Mouse (Mus musculus): ENCODE results near the gene Ripply3. TPM values are rescaled to one million over a fixed set of nuclear protein-coding genes. Genes with fewer than 3 reads are reported as not detected.

Ripply3 gene
- polyA plus RNA-seq, 1 experiment from 2014 or later: 6.0 TPM

GRCm38 (mm10) chr16:94348779-94349178 is 20.6 kb downstream of the Ripply3 start:
- Histone ChIP-seq H3K4me1 (ENCODE audit: control insufficient read depth, insufficient read depth, low read length) (peaks cover 2% of the 10 kb centered on the region; the same call in 1 of the 2 replicates), H3K36me3 (ENCODE audit: control insufficient read depth, insufficient read depth, low read length) (no peaks in the 10 kb centered on the region), H3K9ac (ENCODE audit: low read length) (no peak overlapping the region), H3K4me2 (no peak overlapping the region), H3K4me3 (ENCODE audit: low read depth, low read length) (no peak overlapping the region), H3K9me3 (ENCODE audit: control insufficient read depth, low read length) (no peaks in the 10 kb centered on the region), H3K27ac (ENCODE audit: low read depth, low read length) (no peak overlapping the region), H3K27me3 (ENCODE audit: control insufficient read depth, insufficient read depth, low read length) (no peaks in the 10 kb centered on the region)
- ATAC-seq (ENCODE audit: low FRiP score) (no peak), DNase-seq (ENCODE audit: low spot score, missing footprints) (no peak)
- 94% methylated on average over 2 of the region's 2 CpGs for WGBS

DNA sequence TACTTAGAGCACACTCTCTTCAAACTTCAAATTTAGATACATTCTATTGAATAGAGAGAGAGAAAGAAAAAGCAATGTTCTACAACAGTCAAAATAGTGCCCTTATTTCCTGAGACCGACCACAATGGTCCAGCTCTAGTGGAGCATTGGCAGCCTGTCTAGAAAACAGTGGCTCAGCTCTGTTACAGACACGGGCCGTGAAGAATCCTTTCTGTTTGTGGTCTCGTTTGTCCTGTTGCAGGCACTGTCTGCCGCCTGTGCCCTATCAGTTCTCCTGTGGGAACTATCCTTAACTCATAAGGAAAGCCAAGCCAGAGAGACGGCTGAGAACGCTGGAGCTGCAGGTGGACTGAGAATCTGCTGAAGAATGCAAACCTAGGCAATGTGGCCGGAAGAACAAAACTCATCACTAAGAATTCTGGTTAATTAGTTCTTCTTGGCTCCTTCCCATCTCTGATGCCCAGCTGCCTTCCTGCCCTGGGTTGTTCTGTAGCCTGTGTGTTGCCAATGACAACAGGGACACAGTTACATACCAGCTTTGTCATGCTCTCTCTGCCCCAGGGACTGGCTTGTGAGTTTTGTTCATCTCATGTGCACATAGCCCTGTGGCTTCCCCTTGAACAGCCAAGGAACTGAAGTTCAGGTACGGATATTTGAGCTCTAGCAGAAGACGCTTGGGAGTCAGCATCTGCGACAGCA is 21.5 kb downstream of the Ripply3 start:
- no peak overlapping the region for H3K27ac ChIP-seq (ENCODE audit: low read depth, low read length)
- ATAC-seq (ENCODE audit: low FRiP score): no peak
- no peak for DNase-seq (ENCODE audit: low spot score, missing footprints)
- H3K9ac ChIP-seq (ENCODE audit: low read length): no peak overlapping the region
- H3K9me3 ChIP-seq (ENCODE audit: control insufficient read depth, low read length): no peaks in the 10 kb centered on the region
- WGBS: 80% methylated on average over 11 of the region's 11 CpGs
- H3K27me3 ChIP-seq (ENCODE audit: control insufficient read depth, insufficient read depth, low read length): no peaks in the 10 kb centered on the region
- H3K36me3 ChIP-seq (ENCODE audit: control insufficient read depth, insufficient read depth, low read length): no peaks in the 10 kb centered on the region
- peaks cover 2% of the 10 kb centered on the region; the same call in 1 of the 2 replicates for H3K4me1 ChIP-seq (ENCODE audit: control insufficient read depth, insufficient read depth, low read length)
- no peak overlapping the region for H3K4me3 ChIP-seq (ENCODE audit: low read depth, low read length)
- H3K4me2 ChIP-seq: no peak overlapping the region

- H3K4me3 ChIP-seq (ENCODE audit: low read depth, low read length): no peak overlapping the region
- no peak overlapping the region for H3K4me2 ChIP-seq
- ATAC-seq (ENCODE audit: low FRiP score): no peak
- DNase-seq (ENCODE audit: low spot score, missing footprints): no peak
- no peak overlapping the region for H3K27ac ChIP-seq (ENCODE audit: low read depth, low read length)
- H3K36me3 ChIP-seq (ENCODE audit: control insufficient read depth, insufficient read depth, low read length): no peaks in the 10 kb centered on the region
- WGBS: 77% methylated on average over 10 of the region's 10 CpGs
- no peak overlapping the region for H3K9ac ChIP-seq (ENCODE audit: low read length)
- peaks cover 2% of the 10 kb centered on the region; the same call in 1 of the 2 replicates for H3K4me1 ChIP-seq (ENCODE audit: control insufficient read depth, insufficient read depth, low read length)
- no peaks in the 10 kb centered on the region for H3K9me3 ChIP-seq (ENCODE audit: control insufficient read depth, low read length)
- H3K27me3 ChIP-seq (ENCODE audit: control insufficient read depth, insufficient read depth, low read length): no peaks in the 10 kb centered on the region
Measured at GRCm38 (mm10) chr16:94350287-94350677, 22.1 kb downstream of the Ripply3 start.

- H3K4me2 ChIP-seq: no peak overlapping the region
- no peak for DNase-seq (ENCODE audit: low spot score, missing footprints)
- no peak for ATAC-seq (ENCODE audit: low FRiP score)
Measured at GRCm38 (mm10) chr16:94354450-94354849, 26.2 kb downstream of the Ripply3 start.

DNA sequence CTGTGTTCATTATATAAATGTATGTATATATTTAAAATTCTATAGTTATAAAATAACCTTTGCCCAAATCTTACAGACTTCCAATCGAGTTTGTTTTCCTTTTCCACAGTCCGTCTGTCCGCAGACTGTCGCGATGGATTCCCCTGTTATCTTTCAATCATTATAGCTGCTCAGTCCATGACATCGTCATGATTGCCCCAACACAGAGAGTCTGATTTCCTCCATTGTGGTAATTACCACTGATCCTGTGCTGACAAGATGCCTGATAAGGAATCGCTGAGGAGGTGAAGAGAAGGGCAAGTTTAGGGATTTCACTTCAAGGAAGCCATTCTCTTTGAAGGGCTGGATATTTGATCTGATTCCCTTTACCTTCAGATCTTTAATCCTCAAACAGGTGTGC is 27.8 kb downstream of the Ripply3 start:
- Histone ChIP-seq H3K27me3 (ENCODE audit: control insufficient read depth, insufficient read depth, low read length) (no peaks in the 10 kb centered on the region), H3K9ac (ENCODE audit: low read length) (no peak overlapping the region), H3K27ac (ENCODE audit: low read depth, low read length) (no peak overlapping the region), H3K4me2 (no peak overlapping the region), H3K36me3 (ENCODE audit: control insufficient read depth, insufficient read depth, low read length) (no peaks in the 10 kb centered on the region), H3K9me3 (ENCODE audit: control insufficient read depth, low read length) (no peaks in the 10 kb centered on the region), H3K4me1 (ENCODE audit: control insufficient read depth, insufficient read depth, low read length) (peaks cover 2% of the 10 kb centered on the region; the same call in 1 of the 2 replicates), H3K4me3 (ENCODE audit: low read depth, low read length) (no peak overlapping the region)
- ATAC-seq (ENCODE audit: low FRiP score) (no peak), DNase-seq (ENCODE audit: low spot score, missing footprints) (no peak)
- 77% methylated on average over 7 of the region's 7 CpGs for WGBS

More at GRCm38 (mm10) chr16:94354450-94354849, 26.2 kb downstream of the Ripply3 start:
- Histone ChIP-seq H3K4me3 (ENCODE audit: low read depth, low read length) (no peak overlapping the region), H3K36me3 (ENCODE audit: control insufficient read depth, insufficient read depth, low read length) (no peaks in the 10 kb centered on the region), H3K27ac (ENCODE audit: low read depth, low read length) (no peak overlapping the region), H3K9ac (ENCODE audit: low read length) (no peak overlapping the region), H3K27me3 (ENCODE audit: control insufficient read depth, insufficient read depth, low read length) (no peaks in the 10 kb centered on the region), H3K4me1 (ENCODE audit: control insufficient read depth, insufficient read depth, low read length) (peaks cover 2% of the 10 kb centered on the region; the same call in 1 of the 2 replicates), H3K9me3 (ENCODE audit: control insufficient read depth, low read length) (no peaks in the 10 kb centered on the region)
- 68% methylated on average over 9 of the region's 9 CpGs for WGBS

DNA sequence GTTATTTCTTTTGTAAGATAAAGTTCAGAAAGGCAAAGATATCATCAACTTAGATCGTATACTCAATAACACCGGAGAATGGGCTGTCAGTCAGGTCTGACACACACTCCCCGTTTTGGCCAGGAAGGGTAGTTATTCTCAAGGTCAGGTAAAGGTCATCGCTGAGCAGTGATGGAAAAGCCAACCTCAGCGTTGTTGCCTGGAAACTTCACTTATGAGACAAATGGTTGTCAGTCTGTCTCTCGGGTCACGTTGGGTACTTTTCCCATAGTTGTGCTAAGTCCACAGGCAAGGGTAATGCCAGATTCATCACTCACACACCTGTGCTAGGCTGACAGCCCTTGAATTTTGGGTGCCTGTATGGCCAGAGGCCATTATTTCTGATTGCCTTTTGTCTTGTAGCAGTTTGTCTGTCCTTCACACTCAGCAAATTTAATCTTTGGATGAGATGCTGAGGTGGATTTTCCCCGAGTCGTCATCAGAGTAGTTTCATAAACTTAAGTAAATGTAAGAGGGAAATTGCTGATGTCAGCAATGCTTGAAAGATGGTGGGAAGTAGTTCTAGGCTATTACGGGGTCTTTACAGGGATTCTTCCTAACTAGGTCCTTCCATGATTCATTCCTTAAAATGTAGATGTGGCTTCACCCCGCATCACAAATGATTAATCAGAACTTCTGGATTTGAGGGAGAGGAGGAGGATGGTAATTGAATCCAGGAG is 28.7 kb downstream of the Ripply3 start:
- 85% methylated on average over 11 of the region's 11 CpGs for WGBS
- H3K4me1 ChIP-seq (ENCODE audit: control insufficient read depth, insufficient read depth, low read length): peaks cover 2% of the 10 kb centered on the region; the same call in 1 of the 2 replicates
- ATAC-seq (ENCODE audit: low FRiP score) (no peak), DNase-seq (ENCODE audit: low spot score, missing footprints) (no peak)
- no peaks in the 10 kb centered on the region for H3K27me3 ChIP-seq (ENCODE audit: control insufficient read depth, insufficient read depth, low read length)
- no peaks in the 10 kb centered on the region for H3K36me3 ChIP-seq (ENCODE audit: control insufficient read depth, insufficient read depth, low read length)
- no peak overlapping the region for H3K4me2 ChIP-seq
- no peak overlapping the region for H3K27ac ChIP-seq (ENCODE audit: low read depth, low read length)
- H3K9ac ChIP-seq (ENCODE audit: low read length): no peak overlapping the region
- no peak overlapping the region for H3K4me3 ChIP-seq (ENCODE audit: low read depth, low read length)
- no peaks in the 10 kb centered on the region for H3K9me3 ChIP-seq (ENCODE audit: control insufficient read depth, low read length)

DNA sequence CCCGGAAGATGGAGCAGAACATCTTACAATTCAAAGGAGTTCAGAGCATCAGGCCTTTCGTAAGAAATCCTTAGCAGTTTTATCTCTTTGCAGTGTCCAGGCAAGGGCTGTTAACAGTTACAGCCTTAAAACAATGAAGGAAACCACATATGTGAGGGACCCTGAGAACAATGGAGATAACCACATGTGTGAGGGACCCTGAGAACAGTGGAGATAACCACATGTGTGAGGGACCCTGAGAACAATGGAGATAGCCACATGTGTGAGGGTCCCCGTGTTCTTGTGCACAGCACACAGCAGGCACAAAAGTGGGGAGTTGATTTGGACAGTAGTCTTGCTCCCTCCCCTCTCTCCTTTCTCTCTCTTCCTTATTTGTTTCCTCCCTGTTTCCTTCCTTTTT is 29.9 kb downstream of the Ripply3 start:
- no peak for DNase-seq (ENCODE audit: low spot score, missing footprints)
- Histone ChIP-seq H3K27ac (ENCODE audit: low read depth, low read length) (no peak overlapping the region), H3K4me3 (ENCODE audit: low read depth, low read length) (no peak overlapping the region), H3K36me3 (ENCODE audit: control insufficient read depth, insufficient read depth, low read length) (no peaks in the 10 kb centered on the region), H3K4me2 (no peak overlapping the region), H3K9me3 (ENCODE audit: control insufficient read depth, low read length) (no peaks in the 10 kb centered on the region), H3K9ac (ENCODE audit: low read length) (no peak overlapping the region), H3K4me1 (ENCODE audit: control insufficient read depth, insufficient read depth, low read length) (peaks cover 6% of the 10 kb centered on the region), H3K27me3 (ENCODE audit: control insufficient read depth, insufficient read depth, low read length) (no peaks in the 10 kb centered on the region)
- 81% methylated on average over 3 of the region's 3 CpGs for WGBS
- ATAC-seq (ENCODE audit: low FRiP score): no peak

- H3K27me3 ChIP-seq (ENCODE audit: control insufficient read depth, insufficient read depth, low read length): no peaks in the 10 kb centered on the region
- no peaks in the 10 kb centered on the region for H3K9me3 ChIP-seq (ENCODE audit: control insufficient read depth, low read length)
- no peak for DNase-seq (ENCODE audit: low spot score, missing footprints)
- no peak overlapping the region for H3K9ac ChIP-seq (ENCODE audit: low read length)
- H3K4me2 ChIP-seq: no peak overlapping the region
- ATAC-seq (ENCODE audit: low FRiP score): no peak
- H3K4me3 ChIP-seq (ENCODE audit: low read depth, low read length): no peak overlapping the region
- no peaks in the 10 kb centered on the region for H3K36me3 ChIP-seq (ENCODE audit: control insufficient read depth, insufficient read depth, low read length)
- 87% methylated on average over 13 of the region's 13 CpGs for WGBS
- no peak overlapping the region for H3K27ac ChIP-seq (ENCODE audit: low read depth, low read length)
- peaks cover 4% of the 10 kb centered on the region; the same call in 1 of the 2 replicates for H3K4me1 ChIP-seq (ENCODE audit: control insufficient read depth, insufficient read depth, low read length)
Measured at GRCm38 (mm10) chr16:94360578-94361350, 32.5 kb downstream of the Ripply3 start.

All from midbrain, embryonic 11.5 days (tissue).